Mouse (Mus musculus) embryonic facial prominence, embryonic 10.5 days (tissue): ENCODE data around the gene Hist1h3a. TPM values are rescaled to one million over a fixed set of nuclear protein-coding genes. Genes with fewer than 3 reads are reported as not detected.
"Not testable (repeated sequence)": the region's sequence is repeated elsewhere in the genome, so short reads cannot be mapped to it uniquely, and the experiment has no call there.

ENCODE experiments used
- DNase-seq: peaks from one replicate; pipeline ENCODE4 v3.0.0-alpha.2; 2017; ENCODE audit warnings: low spot score
- H3K27ac ChIP-seq: fragments of 300-500 bp; sonication (generic); replicated peaks from 2 replicates; pipeline ENCODE4 v1.5.1; 2016; ENCODE audit warnings: mild to moderate bottlenecking
- H3K27me3 ChIP-seq: fragments of 300-500 bp; sonication (generic); replicated peaks from 2 replicates; pipeline ENCODE4 v1.6.1; 2016; ENCODE audit warnings: low read depth, mild to moderate bottlenecking; ENCODE audit not compliant: poor library complexity, severe bottlenecking
- H3K36me3 ChIP-seq: fragments of 300-500 bp; sonication (generic); replicated peaks from 2 replicates; pipeline ENCODE4 v1.6.1; 2016; ENCODE audit warnings: mild to moderate bottlenecking, moderate library complexity
- H3K4me1 ChIP-seq: fragments of 300-500 bp; sonication (generic); 2 replicates; pipeline ENCODE4 v1.6.1; 2016
- H3K4me3 ChIP-seq: fragments of 300-500 bp; sonication (generic); 2 replicates; pipeline ENCODE4 v1.5.1; 2016; ENCODE audit warnings: mild to moderate bottlenecking, moderate library complexity
- H3K9me3 ChIP-seq: fragments of 300-500 bp; sonication (generic); 2 replicates; pipeline ENCODE4 v1.6.1; 2016; ENCODE audit warnings: mild to moderate bottlenecking
- WGBS: fragments of 180-500 bp; shearing (Covaris S2); methylation state at CpG from one replicate; pipeline ENCODE4 v1.1.7; 2016; 5-methylcytosine and 5-hydroxymethylcytosine counted together
- microRNA-seq: library from miRNA; unstranded; fragments of <30 nt; microRNA quantifications from one replicate; pipeline ENCODE4, GENCODE M21; 2017
- polyA plus RNA-seq: library from polyadenylated mRNA; unstranded; fragments of >200 nt; fragmentation: Nextera tagmentation; extraction: Ambion mirVana; gene quantifications from 2 replicates; pipeline ENCODE4 v1.2.1, GENCODE M21; 2016

The Hist1h3a gene
- polyA plus RNA-seq, 1 experiment from 2014 or later: 5.0 TPM

DNA sequence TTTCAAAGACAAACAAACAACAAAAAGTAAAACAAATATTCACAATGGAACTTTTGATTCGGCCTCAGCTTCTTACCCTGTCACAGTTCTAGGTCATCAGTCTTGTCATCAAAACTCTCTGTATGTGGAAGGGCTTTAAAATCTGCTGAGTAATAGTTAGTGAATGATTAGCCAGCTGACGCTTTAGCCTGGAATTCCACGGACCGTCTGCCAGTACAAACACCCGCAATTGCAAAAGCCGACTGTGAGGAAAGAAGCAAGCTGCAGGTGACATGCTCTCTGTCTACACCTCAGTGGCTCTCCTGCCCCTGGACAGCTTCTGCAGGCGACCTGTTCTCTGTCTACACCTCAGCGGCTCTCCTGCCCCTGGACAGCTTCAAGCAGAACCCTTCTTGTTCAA is 31.7 kb downstream of the Hist1h3a start:
- H3K9me3 ChIP-seq: no peaks in the 10 kb centered on the region
- no peaks in the 10 kb centered on the region for H3K27me3 ChIP-seq
- no peak for DNase-seq
- WGBS: 55% methylated on average over 8 of the region's 8 CpGs
- peak overlapping the region; percentile 35; the same call in 1 of the 2 replicates for H3K27ac ChIP-seq
- no peaks in the 10 kb centered on the region for H3K36me3 ChIP-seq
- H3K4me1 ChIP-seq: peaks cover 4% of the 10 kb centered on the region
- H3K4me3 ChIP-seq: no peak overlapping the region

GRCm38 (mm10) chr13:23729706-23730105 is 32.5 kb downstream of the Hist1h3a start:
- H3K36me3 ChIP-seq: no peaks in the 10 kb centered on the region
- DNase-seq: no peak
- no peak overlapping the region for H3K4me3 ChIP-seq
- no peaks in the 10 kb centered on the region for H3K27me3 ChIP-seq
- H3K4me1 ChIP-seq: peaks cover 8% of the 10 kb centered on the region
- H3K27ac ChIP-seq: 0 out of 2 replicates have a peak overlapping the region, but pooled peaks have one; percentile 30
- 93% methylated on average over 5 of the region's 5 CpGs for WGBS
- H3K9me3 ChIP-seq: no peaks in the 10 kb centered on the region

GRCm38 (mm10) chr13:23729192-23729525 is 33.0 kb downstream of the Hist1h3a start:
- Histone ChIP-seq H3K36me3 (no peaks in the 10 kb centered on the region), H3K4me3 (no peak overlapping the region), H3K27ac (0 out of 2 replicates have a peak overlapping the region, but pooled peaks have one; percentile 30), H3K27me3 (no peaks in the 10 kb centered on the region), H3K9me3 (no peaks in the 10 kb centered on the region), H3K4me1 (peaks cover 8% of the 10 kb centered on the region)
- 91% methylated on average over 9 of the region's 9 CpGs for WGBS
- DNase-seq: no peak

- H3K4me1 ChIP-seq: peaks cover 8% of the 10 kb centered on the region
- DNase-seq: no peak
- 0 out of 2 replicates have a peak overlapping the region, but pooled peaks have one; percentile 30 for H3K27ac ChIP-seq
- H3K9me3 ChIP-seq: no peaks in the 10 kb centered on the region
- WGBS: 92% methylated on average over 18 of the region's 18 CpGs
- H3K36me3 ChIP-seq: no peaks in the 10 kb centered on the region
- no peak overlapping the region for H3K4me3 ChIP-seq
- H3K27me3 ChIP-seq: no peaks in the 10 kb centered on the region
These were observed 33.6 kb downstream of the Hist1h3a start for GRCm38 (mm10) chr13:23728472-23729191.

DNA sequence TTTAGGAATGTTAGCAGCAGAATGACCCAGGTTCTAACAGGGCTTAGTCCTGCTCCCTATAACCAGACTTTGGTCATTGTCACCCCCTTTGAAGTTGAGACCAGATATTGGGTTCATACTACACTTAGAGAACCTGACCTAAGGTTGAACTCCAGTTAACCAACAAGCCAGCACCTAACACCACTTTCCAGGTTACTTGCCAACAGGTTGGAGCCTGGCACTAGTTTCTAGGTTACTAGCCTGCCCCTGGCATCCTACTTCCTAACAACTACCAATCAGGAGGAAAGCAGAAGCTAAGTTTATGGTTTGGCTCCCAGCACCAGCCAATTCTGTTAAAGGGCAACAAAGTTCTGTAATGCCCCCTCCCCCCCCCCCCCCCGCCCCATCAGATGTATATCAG is 37.0 kb downstream of the Hist1h3a start:
- H3K27ac ChIP-seq: no peak overlapping the region
- peaks cover 4% of the 10 kb centered on the region; the same call in 1 of the 2 replicates for H3K4me1 ChIP-seq
- DNase-seq: peak; percentile 3

GRCm38 (mm10) chr13:23724239-23724638 is 37.9 kb downstream of the Hist1h3a start:
- no peak overlapping the region for H3K27ac ChIP-seq
- H3K27me3 ChIP-seq: no peaks in the 10 kb centered on the region
- H3K4me3 ChIP-seq: no peak overlapping the region
- WGBS: 85% methylated on average over 4 of the region's 4 CpGs
- H3K4me1 ChIP-seq: peaks cover 4% of the 10 kb centered on the region; the same call in 1 of the 2 replicates
- DNase-seq: peak; percentile 4
- no peaks in the 10 kb centered on the region for H3K9me3 ChIP-seq
- no peaks in the 10 kb centered on the region for H3K36me3 ChIP-seq

More for the DNA sequence above, 37.0 kb downstream of the Hist1h3a start:
- Histone ChIP-seq H3K36me3 (no peaks in the 10 kb centered on the region), H3K4me3 (no peak overlapping the region), H3K27me3 (no peaks in the 10 kb centered on the region), H3K9me3 (no peaks in the 10 kb centered on the region)
- WGBS: 38% methylated on average over 1 of the region's 1 CpGs

GRCm38 (mm10) chr13:23717593-23718245 is 44.5 kb downstream of the Hist1h3a start:
- not testable (repeated sequence) for H3K36me3 ChIP-seq, DNase-seq, H3K27me3 ChIP-seq, H3K9me3 ChIP-seq, H3K27ac ChIP-seq, H3K4me3 ChIP-seq
- H3K4me1 ChIP-seq: peaks cover 16% of the 10 kb centered on the region
- WGBS: 18% methylated on average over 2 of the region's 2 CpGs

GRCm38 (mm10) chr13:23717176-23717575 is 45.0 kb downstream of the Hist1h3a start:
- 54% methylated on average over 11 of the region's 11 CpGs for WGBS
- Histone ChIP-seq H3K4me1 (peaks cover 16% of the 10 kb centered on the region), H3K27me3 (no peaks in the 10 kb centered on the region), H3K36me3 (no peaks in the 10 kb centered on the region), H3K9me3 (no peaks in the 10 kb centered on the region), H3K27ac (no peak overlapping the region), H3K4me3 (no peak overlapping the region)
- no peak for DNase-seq

GRCm38 (mm10) chr13:23716261-23717042 is 45.7 kb downstream of the Hist1h3a start:
- Histone ChIP-seq H3K4me3 (no peak overlapping the region), H3K36me3 (no peaks in the 10 kb centered on the region), H3K4me1 (peaks cover 16% of the 10 kb centered on the region), H3K27me3 (no peaks in the 10 kb centered on the region; the same call in 1 of the 2 replicates), H3K9me3 (no peaks in the 10 kb centered on the region), H3K27ac (no peak overlapping the region)
- no peak for DNase-seq
- WGBS: 88% methylated on average over 5 of the region's 5 CpGs

Small RNA genes lying within 50 kb of the gene (microRNA-seq; reads per million reads assigned to microRNA genes)
- not detected for gene Gm44314
- gene Gm44484: not detected

Other genes with a start within 250 kb of the Hist1h3a start
- gene Hist1h4h, start 231.3 kb downstream of the Hist1h3a start, polyA plus RNA-seq: 2.7 and 3.0 TPM in 2 replicates
- 4.8 and 5.5 TPM in 2 replicates for gene Hist1h2af, start 228.5 kb downstream of the Hist1h3a start, polyA plus RNA-seq
- gene Hist1h3g, start 227.0 kb downstream of the Hist1h3a start, polyA plus RNA-seq: 6.5 and 7.7 TPM in 2 replicates
- 1.1 TPM in 2 replicates for gene Hist1h2bh, start 219.0 kb downstream of the Hist1h3a start, polyA plus RNA-seq
- 0.97 and 1.2 TPM in 2 replicates for gene Hist1h3f, start 218.3 kb downstream of the Hist1h3a start, polyA plus RNA-seq
- 1.00 and 1.2 TPM in 2 replicates for gene Hist1h4f, start 210.7 kb downstream of the Hist1h3a start, polyA plus RNA-seq
- 0.58 and 0.60 TPM in 2 replicates for gene Hist1h1d, start 209.1 kb downstream of the Hist1h3a start, polyA plus RNA-seq
- gene Hist1h3e, start 200.0 kb downstream of the Hist1h3a start, polyA plus RNA-seq: 5.8 and 6.8 TPM in 2 replicates
- 96.8 and 97.7 TPM in 2 replicates for gene Hist1h2ae, start 191.2 kb downstream of the Hist1h3a start, polyA plus RNA-seq
- gene Hist1h2bg, start 191.0 kb downstream of the Hist1h3a start, polyA plus RNA-seq: 7.0 and 9.8 TPM in 2 replicates
- 4.0 and 4.8 TPM in 2 replicates for gene Hist1h2bf, start 188.2 kb downstream of the Hist1h3a start, polyA plus RNA-seq
- gene Hist1h2ad, start 188.0 kb downstream of the Hist1h3a start, polyA plus RNA-seq: 0.97 and 3.8 TPM in 2 replicates
- 9.3 and 10.5 TPM in 2 replicates for gene Hist1h3d, start 186.6 kb downstream of the Hist1h3a start, polyA plus RNA-seq
- 97.2 and 97.7 TPM in 2 replicates for gene Hist1h4d, start 180.8 kb downstream of the Hist1h3a start, polyA plus RNA-seq
- gene Hist1h2be, start 141.3 kb downstream of the Hist1h3a start, polyA plus RNA-seq: 3.1 and 4.0 TPM in 2 replicates
- 18.4 and 19.5 TPM in 2 replicates for gene Hist1h1e, start 139.8 kb downstream of the Hist1h3a start, polyA plus RNA-seq
- gene Hist1h2ac, start 78.4 kb downstream of the Hist1h3a start, polyA plus RNA-seq: 0.91 and 1.3 TPM in 2 replicates
- 19.0 and 20.3 TPM in 2 replicates for gene Hist1h2bc, start 78.2 kb downstream of the Hist1h3a start, polyA plus RNA-seq
- gene Hist1h1t, start 66.6 kb downstream of the Hist1h3a start, polyA plus RNA-seq: 0.28 TPM in 1 of 2 replicates, not detected in the other
- gene Hist1h4c, start 63.9 kb downstream of the Hist1h3a start, polyA plus RNA-seq: 6.6 and 6.8 TPM in 2 replicates
- gene Hfe, start 51.5 kb downstream of the Hist1h3a start, polyA plus RNA-seq: 1.5 and 2.0 TPM in 2 replicates
- gene Hist1h1c, start 23.6 kb downstream of the Hist1h3a start, polyA plus RNA-seq: 9.1 and 9.2 TPM in 2 replicates
- 8.6 and 10.0 TPM in 2 replicates for gene Hist1h3c, start 16.8 kb downstream of the Hist1h3a start, polyA plus RNA-seq
- gene Hist1h2bb, start 15.7 kb downstream of the Hist1h3a start, polyA plus RNA-seq: 1.9 and 2.9 TPM in 2 replicates
- gene Hist1h2ab, start 11.3 kb downstream of the Hist1h3a start, polyA plus RNA-seq: 39.1 and 43.8 TPM in 2 replicates
- 9.5 and 10.3 TPM in 2 replicates for gene Hist1h3b, start 10.1 kb downstream of the Hist1h3a start, polyA plus RNA-seq
- 2.8 and 7.1 TPM in 2 replicates for gene Hist1h4b, start 5.4 kb downstream of the Hist1h3a start, polyA plus RNA-seq
- 0.54 and 0.65 TPM in 2 replicates for gene Hist1h4a, start 1.2 kb downstream of the Hist1h3a start, polyA plus RNA-seq
- 2.7 and 4.0 TPM in 2 replicates for gene Hist1h1a, start 1.3 kb upstream of the Hist1h3a start, polyA plus RNA-seq
- gene Trim38, start 7.5 kb upstream of the Hist1h3a start, polyA plus RNA-seq: 0.26 TPM in 1 of 2 replicates, not detected in the other
- not detected in 2 replicates for gene Slc17a2, start 44.6 kb upstream of the Hist1h3a start, polyA plus RNA-seq
- not detected in 2 replicates for gene Slc17a3, start 77.0 kb upstream of the Hist1h3a start, polyA plus RNA-seq
- not detected in 2 replicates for gene Slc17a1, start 105.4 kb upstream of the Hist1h3a start, polyA plus RNA-seq
- gene Slc17a4, start 152.6 kb upstream of the Hist1h3a start, polyA plus RNA-seq: not detected in 2 replicates
- gene Hist1h2ba, start 171.8 kb upstream of the Hist1h3a start, polyA plus RNA-seq: not detected in 2 replicates
- gene Hist1h2aa, start 172.1 kb upstream of the Hist1h3a start, polyA plus RNA-seq: not detected in 2 replicates
- gene Scgn, start 228.8 kb upstream of the Hist1h3a start, polyA plus RNA-seq: 0.14 and 0.31 TPM in 2 replicates